Mouse (Mus musculus) small intestine, adult 2 months (tissue): ENCODE results near the gene Palm2.

Experiments used
- CTCF ChIP-seq: fragments of 200-500 bp; IDR thresholded peaks from 2 replicates; pipeline ENCODE4 v1.5.1; 2012; ENCODE audit warnings: low read depth, mild to moderate bottlenecking, control low read depth, inconsistent platforms, low read length, moderate library complexity, mixed read lengths; ENCODE audit not compliant: insufficient replicate concordance, insufficient read length; ENCODE audit errors: extremely low read depth
- POLR2A ChIP-seq: fragments of 200-500 bp; IDR thresholded peaks from 2 replicates; pipeline ENCODE4 v1.6.1; 2012; ENCODE audit warnings: low read depth, mild to moderate bottlenecking, control low read depth, inconsistent platforms, low read length, moderate library complexity

DNA sequence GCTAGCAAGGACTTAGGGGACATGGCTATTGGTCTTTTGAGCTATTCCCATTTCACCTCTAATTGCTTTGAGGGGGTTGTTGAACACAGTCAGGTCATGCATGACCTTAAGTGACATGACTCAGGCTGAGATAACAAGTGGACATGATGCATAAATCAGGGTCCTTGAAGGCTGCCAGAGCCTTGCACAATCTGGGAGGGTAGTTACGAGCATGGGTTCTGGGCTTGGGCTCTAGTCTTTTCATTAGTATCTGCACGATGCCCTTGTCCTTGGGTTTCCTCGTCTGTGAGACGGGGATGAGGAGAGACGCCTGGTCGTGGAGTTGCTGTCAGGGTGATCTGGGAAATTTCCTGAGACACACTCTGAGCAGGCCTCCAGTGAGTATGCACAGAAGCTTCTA lies 140.6 kb downstream of the Palm2 start:
- TF ChIP-seq CTCF (no peak), POLR2A (no peak)
